Mouse (Mus musculus) cortical plate, adult 2 months (tissue): Measurements from ENCODE around the gene Nav1.

Experiments used
- CTCF ChIP-seq: fragments of 200-500 bp; IDR thresholded peaks from 2 replicates; pipeline ENCODE4 v1.5.1; 2011; ENCODE audit warnings: mild to moderate bottlenecking, control low read depth, low read length; ENCODE audit not compliant: insufficient read depth; ENCODE audit errors: extremely low read depth
- POLR2A ChIP-seq: fragments of 200-500 bp; IDR thresholded peaks from 2 replicates; pipeline ENCODE4 v1.6.1; 2011; ENCODE audit warnings: mild to moderate bottlenecking, low read length, control low read depth; ENCODE audit not compliant: insufficient read depth; ENCODE audit errors: extremely low read depth

DNA sequence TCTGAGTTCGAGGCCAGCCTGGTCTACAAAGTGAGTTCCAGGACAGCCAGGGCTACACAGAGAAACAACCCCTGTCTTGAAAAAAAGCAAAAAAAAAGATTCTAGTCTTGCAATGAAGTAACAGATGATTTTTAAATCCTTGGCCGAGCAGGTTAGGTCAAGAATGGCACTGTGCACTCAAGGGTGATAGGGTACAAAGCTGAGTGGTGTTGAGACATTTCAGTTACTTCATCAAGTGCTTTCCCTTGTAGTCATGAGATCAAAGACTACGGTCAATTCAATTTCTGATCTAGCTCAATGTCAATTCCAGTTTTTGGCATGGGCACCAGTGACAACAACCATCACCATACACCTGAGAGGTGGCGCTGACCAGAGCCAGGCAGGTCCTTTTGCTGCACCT, 198.1 kb downstream of the Nav1 start:
- TF ChIP-seq CTCF (no peak), POLR2A (no peak)
